Mouse (Mus musculus) gastrocnemius, postnatal 25 days (tissue): ENCODE data around the gene Ush2a. TPM values are rescaled to one million over a fixed set of nuclear protein-coding genes. Genes with fewer than 3 reads are reported as not detected.

Experiments
- DNase-seq: peaks from one replicate; pipeline ENCODE4 v3.0.0; 2022
- total RNA-seq, 2 experiments: library from RNA; stranded (reverse); gene quantifications; 1 replicate in 1 of 2; 2 replicates in 1 of 2; pipeline ENCODE4 v1.2.3; 2021

Gene Ush2a
- total RNA-seq, 2 experiments from 2014 or later = not detected

- DNase-seq = no peak
Measured at GRCm38 (mm10) chr1:188773631-188774030, 511.8 kb downstream of the Ush2a start.

GRCm38 (mm10) chr1:188777556-188778161, 515.8 kb downstream of the Ush2a start:
- no peak for DNase-seq

GRCm38 (mm10) chr1:188785056-188785455, 523.2 kb downstream of the Ush2a start:
- no peak for DNase-seq

GRCm38 (mm10) chr1:188805069-188805468, 543.2 kb downstream of the Ush2a start:
- DNase-seq = no peak

- DNase-seq = no peak
Measured at GRCm38 (mm10) chr1:188805852-188806251, 544.0 kb downstream of the Ush2a start.

GRCm38 (mm10) chr1:188810631-188811030, 548.8 kb downstream of the Ush2a start:
- DNase-seq = no peak

- DNase-seq = no peak
Measured at GRCm38 (mm10) chr1:188815072-188815471, 553.2 kb downstream of the Ush2a start.

- no peak for DNase-seq
Measured at GRCm38 (mm10) chr1:188824195-188824594, 562.4 kb downstream of the Ush2a start.

- DNase-seq = no peak
Measured at GRCm38 (mm10) chr1:188824878-188825532, 563.2 kb downstream of the Ush2a start.

GRCm38 (mm10) chr1:188830527-188831407, 568.9 kb downstream of the Ush2a start:
- no peak for DNase-seq

- DNase-seq = no peak
Measured at GRCm38 (mm10) chr1:188833906-188834305, 572.1 kb downstream of the Ush2a start.

- no peak for DNase-seq
Measured at GRCm38 (mm10) chr1:188834770-188835169, 572.9 kb downstream of the Ush2a start.

GRCm38 (mm10) chr1:188837613-188838295, 575.9 kb downstream of the Ush2a start:
- no peak for DNase-seq

GRCm38 (mm10) chr1:188847242-188847641, 585.4 kb downstream of the Ush2a start:
- no peak for DNase-seq

- no peak for DNase-seq
Measured at GRCm38 (mm10) chr1:188852776-188853175, 591.0 kb downstream of the Ush2a start.

- DNase-seq = no peak
Measured at GRCm38 (mm10) chr1:188854240-188854639, 592.4 kb downstream of the Ush2a start.

GRCm38 (mm10) chr1:188855034-188855433, 593.2 kb downstream of the Ush2a start:
- no peak for DNase-seq

- DNase-seq = no peak
Measured at GRCm38 (mm10) chr1:188859718-188860117, 597.9 kb downstream of the Ush2a start.

- no peak for DNase-seq
Measured at GRCm38 (mm10) chr1:188865881-188866280, 604.1 kb downstream of the Ush2a start.

- DNase-seq = no peak
Measured at GRCm38 (mm10) chr1:188866515-188866914, 604.7 kb downstream of the Ush2a start.

GRCm38 (mm10) chr1:188878531-188879055, 616.8 kb downstream of the Ush2a start:
- no peak for DNase-seq

- no peak for DNase-seq
Measured at GRCm38 (mm10) chr1:188896906-188897551, 635.2 kb downstream of the Ush2a start.
